Mouse (Mus musculus) left cerebral cortex, postnatal 14 days (tissue): ENCODE results near the gene Rcan2. TPM values are rescaled to one million over a fixed set of nuclear protein-coding genes. Genes with fewer than 3 reads are reported as not detected.

Source experiments
- DNase-seq, 2 experiments: peaks; one replicate each; pipeline ENCODE4 v3.0.0; 2021 to 2022; ENCODE audit warnings: low spot score in 2 of 2, mixed read lengths in 1 of 2
- intact Hi-C: fragments of 180-260 bp; cut with DNase I; formaldehyde crosslinking; loops from one replicate; pipeline ENCODE4 v1.15.1; 2025
- long read RNA-seq, 2 experiments: library from polyadenylated mRNA; stranded (forward); transcript quantifications; one replicate each; pipeline ENCODE4 v2.0.0; 2021
- total RNA-seq, 2 experiments: library from RNA; stranded (reverse); gene quantifications; 2 replicates each; pipeline ENCODE4 v1.2.3; 2021

Rcan2 gene
- total RNA-seq, result 100 to 1,000 TPM; 112 to 122 TPM
- long read RNA-seq, experiment 1, transcript Rcan2-204 (5 exons, 1,003 nt), result minor isoform, 6 of 109 reads
- long read RNA-seq, experiment 1, transcript Rcan2-201 (4 exons, 3,313 nt), result major isoform, 52 of 109 reads
- long read RNA-seq, experiment 1, transcript Rcan2-206 (5 exons, 2,914 nt), result minor isoform, 23 of 109 reads
- long read RNA-seq, experiment 1, partial matches to known transcripts, result 3 of 109 reads
- long read RNA-seq, experiment 1, other reads (novel, unspliced or antisense), result 23 of 109 reads
- long read RNA-seq, experiment 2, transcript Rcan2-201 (4 exons, 3,313 nt), result major isoform, 30 of 86 reads
- long read RNA-seq, experiment 2, transcript Rcan2-206 (5 exons, 2,914 nt), result minor isoform, 28 of 86 reads
- long read RNA-seq, experiment 2, partial matches to known transcripts, result 25 of 86 reads
- long read RNA-seq, experiment 2, other reads (novel, unspliced or antisense), result 0 of 86 reads

GRCm38 (mm10) chr17:43801077-43801476, at the start of gene Rcan2:
Gene Rcan2 (plus strand): TSS chr17:43801351.
- DNase-seq, result peak; percentile 47 to 76
- intact Hi-C loops, result loop anchor here (2.0 to 5.0 kb wide), 2 partner anchors 68 to 99 kb away; no protein-coding TSS in a partner anchor

GRCm38 (mm10) chr17:43752811-43753210, 48.3 kb upstream of the Rcan2 start:
- DNase-seq, result no peak
- intact Hi-C loops, result no loop called here

- no peak for DNase-seq
- intact Hi-C loops, result no loop called here
Observed at GRCm38 (mm10) chr17:43754687-43755086, 46.5 kb upstream of the Rcan2 start.

- DNase-seq, result no peak
- intact Hi-C loops, result no loop called here
Observed at GRCm38 (mm10) chr17:43758607-43759259, 42.4 kb upstream of the Rcan2 start.

DNA sequence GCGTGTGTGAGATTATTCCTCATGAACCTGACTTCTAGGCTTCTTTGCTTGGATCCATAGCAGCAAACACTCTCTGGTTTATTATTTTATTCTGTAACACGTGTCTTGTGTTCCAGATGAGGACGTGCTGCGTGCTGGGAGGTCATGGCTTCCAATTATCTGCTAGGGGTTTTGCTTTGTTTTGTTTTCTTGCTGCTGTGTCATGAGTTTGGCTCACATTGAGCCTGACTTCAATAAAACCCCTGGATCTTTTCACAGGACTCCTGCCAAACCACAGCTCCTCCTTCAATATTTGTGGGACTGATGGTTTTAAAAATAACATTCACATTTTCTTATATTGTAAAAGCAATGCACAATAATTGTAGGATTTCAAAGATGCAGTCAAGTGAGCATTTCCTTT, 16.6 kb upstream of the Rcan2 start:
- intact Hi-C loops, result no loop called here
- no peak for DNase-seq

GRCm38 (mm10) chr17:43788222-43788621, 12.9 kb upstream of the Rcan2 start:
- intact Hi-C loops, result no loop called here

DNA sequence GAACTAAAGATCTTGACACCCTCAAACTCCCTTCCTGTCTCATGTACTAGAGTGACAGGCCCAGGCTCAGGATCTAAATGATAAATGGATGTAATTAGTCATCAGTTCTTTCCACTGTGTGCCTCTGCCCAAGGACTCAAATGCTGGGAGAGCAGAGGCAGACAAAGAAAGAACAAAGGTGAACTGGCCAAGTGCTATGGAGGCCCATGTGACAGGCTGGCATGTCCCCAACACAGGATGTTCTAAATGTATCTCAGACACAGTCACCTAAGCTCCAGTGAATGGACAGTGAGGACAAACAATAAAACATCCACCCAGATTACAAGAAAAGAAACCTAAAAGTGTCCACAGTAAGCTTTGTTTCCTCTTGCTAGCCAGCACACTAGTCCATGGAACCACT, 11.8 kb upstream of the Rcan2 start:
- intact Hi-C loops, result no loop called here
- DNase-seq, result no peak

More at GRCm38 (mm10) chr17:43788222-43788621, 12.9 kb upstream of the Rcan2 start:
- no peak for DNase-seq

DNA sequence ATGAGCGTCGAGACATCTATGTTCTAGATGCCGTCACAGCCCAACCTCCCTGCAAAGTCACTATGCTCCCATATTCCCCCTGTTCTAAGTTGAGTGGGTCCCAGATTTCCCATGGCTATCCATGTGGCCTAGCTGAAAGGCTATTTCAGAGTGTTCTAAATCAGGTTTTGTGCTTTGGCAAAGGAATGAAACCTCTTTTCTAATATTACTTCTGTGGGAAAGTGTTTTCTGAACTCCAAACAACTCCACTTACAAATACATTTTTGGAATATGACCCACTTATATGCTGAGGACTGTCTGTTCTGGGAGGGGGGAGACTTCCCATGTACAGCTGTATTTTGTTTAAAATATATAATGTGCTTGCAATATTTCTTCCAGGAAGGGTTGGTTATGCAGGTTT, 9.4 kb upstream of the Rcan2 start:
- DNase-seq, result peak in 1 of 2 experiments; percentile 30
- intact Hi-C loops, result no loop called here

- intact Hi-C loops, result no loop called here
- DNase-seq, result no peak
Observed at GRCm38 (mm10) chr17:43794731-43795280, 6.3 kb upstream of the Rcan2 start.

DNA sequence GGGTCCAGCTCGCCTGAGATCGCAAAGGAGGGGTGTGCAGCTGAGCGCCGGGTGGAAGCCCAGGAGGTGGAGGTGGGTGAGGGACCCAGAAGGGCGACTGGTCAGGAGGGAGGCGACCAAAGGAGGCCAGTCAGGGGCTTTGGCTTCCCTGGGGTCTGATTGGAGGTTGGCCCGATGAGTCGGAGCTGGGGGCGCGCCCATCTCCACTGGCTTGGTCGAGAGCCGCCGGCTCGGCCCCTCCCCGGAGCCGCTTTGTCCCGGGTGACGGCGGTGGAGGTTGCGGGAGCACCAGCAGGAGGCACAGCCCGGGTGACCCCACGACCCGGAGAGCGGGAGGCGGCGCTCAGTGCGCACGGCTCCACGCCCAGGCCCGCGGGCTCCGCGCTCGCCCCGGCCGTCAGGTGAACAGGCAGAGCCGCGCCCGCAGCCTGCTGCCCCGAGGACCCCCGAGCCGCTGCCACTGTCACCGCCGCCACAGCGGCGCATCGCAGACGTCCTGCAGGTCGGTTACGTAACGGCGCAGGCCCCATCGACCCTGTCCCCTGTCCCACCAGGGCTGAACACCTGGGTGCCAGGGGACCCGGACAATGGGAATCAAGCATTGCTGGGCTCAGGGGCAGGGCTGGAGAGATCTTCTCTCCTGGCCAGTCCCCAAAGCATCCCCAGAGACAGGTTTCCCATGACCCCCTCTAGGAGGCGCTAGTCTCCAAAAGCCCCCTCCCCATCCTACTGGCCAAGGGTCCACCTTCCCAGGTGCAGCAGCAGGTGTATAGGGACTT, 633 bp downstream of the Rcan2 start:
- intact Hi-C loops, result loop anchor here (2.0 to 5.0 kb wide), 2 partner anchors 67 to 99 kb away; no protein-coding TSS in a partner anchor
- peak; percentile 33 to 43 for DNase-seq

GRCm38 (mm10) chr17:43802414-43802813, 1.3 kb downstream of the Rcan2 start:
- intact Hi-C loops, result loop anchor here (5.0 kb wide), 1 partner anchor 100 kb away; no protein-coding TSS in a partner anchor
- DNase-seq, result peak in 1 of 2 experiments; percentile 9

DNA sequence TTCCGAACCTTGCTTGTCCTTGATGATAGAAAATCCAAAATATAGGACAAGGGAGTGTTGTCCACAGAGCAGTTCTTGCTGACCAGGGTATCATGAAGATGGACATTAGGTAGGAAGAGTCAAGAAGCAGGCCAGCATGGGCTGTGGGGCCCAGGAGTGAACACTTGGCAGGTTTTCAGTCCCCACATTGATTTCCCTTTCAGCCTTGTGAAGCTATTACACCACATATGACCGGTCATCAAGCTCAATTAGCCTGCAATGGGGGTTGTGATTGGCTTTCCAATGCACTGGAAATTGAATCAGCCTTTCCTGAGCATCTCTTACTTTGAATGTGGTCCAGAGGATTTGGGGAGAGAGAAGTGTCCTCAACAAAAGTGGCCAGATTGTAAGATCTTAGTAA, 2.0 kb downstream of the Rcan2 start:
- DNase-seq, result no peak
- intact Hi-C loops, result loop anchor here (5.0 kb wide), 1 partner anchor 101 kb away; no protein-coding TSS in a partner anchor

- intact Hi-C loops, result loop anchor here (5.0 kb wide), 1 partner anchor 101 kb away; no protein-coding TSS in a partner anchor
- DNase-seq, result no peak
Observed at GRCm38 (mm10) chr17:43803764-43804163, 2.6 kb downstream of the Rcan2 start.

GRCm38 (mm10) chr17:43806841-43807240, 5.7 kb downstream of the Rcan2 start:
- intact Hi-C loops, result no loop called here
- DNase-seq, result no peak

DNA sequence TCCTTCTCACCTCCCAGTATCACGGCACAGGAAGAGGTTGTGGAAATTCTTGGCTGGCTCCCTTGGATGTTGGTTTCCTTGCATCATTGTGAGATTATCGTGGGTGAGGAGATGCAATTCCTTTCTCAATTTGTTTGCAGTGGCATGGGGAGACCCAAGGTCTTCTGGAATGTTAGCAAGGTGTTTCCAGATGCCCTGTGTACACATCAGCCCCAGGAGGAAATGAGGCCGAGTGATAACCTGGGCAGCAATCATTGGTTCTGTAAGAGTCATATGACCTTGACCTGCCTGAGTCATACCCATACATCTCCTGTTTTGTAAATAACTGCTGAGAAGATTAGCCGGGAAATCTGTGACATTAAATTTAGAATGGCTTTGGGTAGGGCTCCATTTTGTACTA, 10.3 kb downstream of the Rcan2 start:
- no peak for DNase-seq
- intact Hi-C loops, result no loop called here

DNA sequence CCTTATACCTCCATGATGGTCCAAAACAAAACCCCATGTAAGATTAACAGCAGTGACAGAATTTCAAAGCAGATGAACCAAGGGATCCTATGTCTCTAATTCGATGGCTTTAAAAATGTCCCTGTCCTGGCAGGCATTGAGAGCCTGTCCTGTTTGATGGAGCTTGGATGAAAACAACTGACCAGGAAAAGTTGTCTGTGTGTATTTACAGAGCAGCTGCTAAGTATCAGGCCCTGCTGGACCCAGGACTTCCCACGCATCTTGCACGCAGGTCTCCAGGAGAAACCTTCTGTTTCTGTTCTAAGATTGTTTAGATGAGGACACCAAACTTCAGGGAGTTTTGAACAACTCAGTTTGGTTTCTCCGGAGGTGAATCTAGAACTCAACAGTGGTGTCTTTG, 14.2 kb downstream of the Rcan2 start:
- intact Hi-C loops, result no loop called here
- DNase-seq, result no peak

GRCm38 (mm10) chr17:43816480-43816879, 15.3 kb downstream of the Rcan2 start:
- DNase-seq, result no peak
- intact Hi-C loops, result no loop called here

DNA sequence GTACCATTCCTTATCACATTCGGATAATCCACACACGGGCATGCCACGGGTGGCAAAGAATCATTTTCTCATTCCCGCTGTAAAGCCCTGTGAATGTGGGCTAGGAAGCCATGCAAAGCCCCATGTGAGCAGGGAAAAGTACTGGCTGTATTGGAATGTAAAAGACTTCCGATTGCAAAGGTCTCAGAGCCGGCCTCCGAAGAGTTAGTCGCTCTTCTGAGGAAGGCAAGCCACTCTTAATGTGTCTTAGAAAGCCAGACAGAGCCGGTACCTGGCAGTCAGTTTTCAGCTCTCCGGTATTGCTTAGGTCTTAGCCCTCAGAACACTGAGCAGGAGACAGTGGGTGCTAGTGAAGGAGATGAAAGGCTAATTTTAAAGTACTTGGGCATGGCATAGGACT, 16.0 kb downstream of the Rcan2 start:
- intact Hi-C loops, result no loop called here
- DNase-seq, result no peak

GRCm38 (mm10) chr17:43818390-43818789, 17.2 kb downstream of the Rcan2 start:
- intact Hi-C loops, result no loop called here
- DNase-seq, result no peak
